ENCODE assay signal across 9 mouse cellular contexts in the genomic region with DNA sequence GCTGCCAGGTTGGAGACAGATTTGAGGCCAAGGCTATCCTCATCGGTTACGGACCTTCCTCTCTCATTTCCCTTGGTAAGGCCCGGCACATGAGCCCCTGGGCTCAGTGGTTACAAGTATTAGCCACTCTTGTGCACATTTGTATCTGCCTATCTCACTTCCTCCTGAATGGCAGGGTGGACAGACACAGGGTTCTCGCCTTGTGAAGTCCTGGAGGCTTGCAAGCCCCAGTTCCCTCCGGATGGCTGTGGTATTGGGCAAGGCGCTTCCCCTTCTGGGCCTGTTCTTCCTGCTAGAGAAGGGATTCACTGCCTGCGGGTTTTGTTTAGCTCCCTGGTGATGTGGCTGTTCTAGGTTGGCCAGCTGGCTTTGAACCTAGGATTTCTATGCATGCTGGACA. TPM values are rescaled to one million over a fixed set of nuclear protein-coding genes. Genes with fewer than 3 reads are reported as not detected.
DNase-seq lines count a peak whose midpoint lies in the region; ATAC-seq and TF ChIP-seq lines count a peak whose summit lies in the region.
"Had no signal": no experiment of that assay in that cellular context is flagged by ENCODE, and none has a peak within 500 bp of the region (broad histone marks: within the 10 kb centered on the region; RNA-seq: fewer than 3 reads in every experiment).

No protein-coding gene starts in this region.

- H3K9ac ChIP-seq in hindbrain, embryonic 16.5 days (ENCODE audit: low read depth, low read length), result peak overlapping the region; percentile 3; the same call in 1 of the 2 replicates
- no peak overlapping the region for H3K9ac ChIP-seq in hindbrain, embryonic 14.5 days
- 0 out of 2 replicates have a peak overlapping the region, but pooled peaks have one; percentile 21 for H3K9ac ChIP-seq in embryonic facial prominence, embryonic 13.5 days
- H3K9ac ChIP-seq in liver, postnatal 0 days (replicated peaks), result peak overlapping the region; percentile 46
- H3K9ac ChIP-seq: midbrain, embryonic 12.5 days had no signal

- no peak for DNase-seq in hindbrain, embryonic 14.5 days (ENCODE audit: low spot score)
- DNase-seq in liver, postnatal 0 days, result peak; percentile 64
- DNase-seq in retina, postnatal 1 day, result no peak
- DNase-seq in left cerebral cortex, postnatal 14 days (ENCODE audit: low spot score in 2 of 2), result no peak
- DNase-seq in left cerebral cortex, adult 18-20 months (ENCODE audit: low spot score in 2 of 2), result no peak

- H3K27ac ChIP-seq in hindbrain, embryonic 16.5 days (ENCODE audit: low read depth, low read length), result no peak overlapping the region; the same call in 1 of the 2 replicates
- no peak overlapping the region for H3K27ac ChIP-seq in hindbrain, embryonic 14.5 days
- H3K27ac ChIP-seq in embryonic facial prominence, embryonic 13.5 days, result no peak overlapping the region
- peak overlapping the region; percentile 85 for H3K27ac ChIP-seq in liver, postnatal 0 days (ENCODE audit: low read depth)
- H3K27ac ChIP-seq: midbrain, embryonic 12.5 days had no signal

- H3K4me2 ChIP-seq in hindbrain, embryonic 16.5 days (ENCODE audit: low read length), result no peak overlapping the region
- H3K4me2 ChIP-seq in hindbrain, embryonic 14.5 days (replicated peaks), result no peak overlapping the region
- no peak overlapping the region for H3K4me2 ChIP-seq in embryonic facial prominence, embryonic 13.5 days
- H3K4me2 ChIP-seq in liver, postnatal 0 days (ENCODE audit: low read depth, low read length), result peak overlapping the region; percentile 79
- H3K4me2 ChIP-seq: midbrain, embryonic 12.5 days had no signal

- no peak overlapping the region for H3K4me3 ChIP-seq in hindbrain, embryonic 16.5 days (ENCODE audit: low read length)
- no peak overlapping the region for H3K4me3 ChIP-seq in hindbrain, embryonic 14.5 days (replicated peaks; ENCODE audit: low read length)
- peak overlapping the region; percentile 26; the same call in 1 of the 2 replicates for H3K4me3 ChIP-seq in E14TG2a.4 (replicated peaks; ENCODE audit: low read length)
- no peak overlapping the region for H3K4me3 ChIP-seq in embryonic facial prominence, embryonic 13.5 days
- peak overlapping the region; percentile 22; the same call in 1 of the 2 replicates for H3K4me3 ChIP-seq in liver, postnatal 0 days (ENCODE audit: low read depth, low read length)
- H3K4me3 ChIP-seq: midbrain, embryonic 12.5 days had no signal

- WGBS in hindbrain, embryonic 16.5 days, result 87% methylated on average over 7 of the region's 7 CpGs
- 84% methylated on average over 7 of the region's 7 CpGs for WGBS in hindbrain, embryonic 14.5 days
- WGBS in embryonic facial prominence, embryonic 13.5 days, result 75% methylated on average over 7 of the region's 7 CpGs
- WGBS in liver, postnatal 0 days (ENCODE audit: insufficient replicate concordance), result 41% methylated on average over 7 of the region's 7 CpGs

- H3K9me3 ChIP-seq in hindbrain, embryonic 16.5 days (ENCODE audit: control insufficient read depth, low read length), result no peaks in the 10 kb centered on the region
- H3K9me3 ChIP-seq in hindbrain, embryonic 14.5 days (ENCODE audit: control insufficient read depth, low read length), result no peaks in the 10 kb centered on the region
- no peaks in the 10 kb centered on the region for H3K9me3 ChIP-seq in E14TG2a.4 (ENCODE audit: low read length)
- no peaks in the 10 kb centered on the region for H3K9me3 ChIP-seq in embryonic facial prominence, embryonic 13.5 days
- H3K9me3 ChIP-seq in liver, postnatal 0 days (ENCODE audit: low read length), result no peaks in the 10 kb centered on the region
- H3K9me3 ChIP-seq: midbrain, embryonic 12.5 days had no signal

- no peak for ATAC-seq in hindbrain, embryonic 16.5 days
- ATAC-seq in hindbrain, embryonic 14.5 days (ENCODE audit: low FRiP score), result no peak
- ATAC-seq in embryonic facial prominence, embryonic 13.5 days (ENCODE audit: insufficient number of reproducible peaks, insufficient read depth, low FRiP score, low TSS enrichment, low read depth), result no peak
- ATAC-seq in liver, postnatal 0 days, result no peak

- peaks cover 19% of the 10 kb centered on the region for H3K4me1 ChIP-seq in hindbrain, embryonic 16.5 days (ENCODE audit: control insufficient read depth, insufficient read depth, low read depth, low read length)
- H3K4me1 ChIP-seq in hindbrain, embryonic 14.5 days (replicated peaks; ENCODE audit: control insufficient read depth, insufficient read depth, low read length), result peaks cover 12% of the 10 kb centered on the region; the same call in 1 of the 2 replicates
- peaks cover 87% of the 10 kb centered on the region for H3K4me1 ChIP-seq in E14TG2a.4 (replicated peaks; ENCODE audit: low read depth, low read length)
- peaks cover 69% of the 10 kb centered on the region for H3K4me1 ChIP-seq in embryonic facial prominence, embryonic 13.5 days
- H3K4me1 ChIP-seq in liver, postnatal 0 days (ENCODE audit: insufficient read depth), result peaks cover 85% of the 10 kb centered on the region

- no peak for TF ChIP-seq EP300 in liver, postnatal 0 days (IDR thresholded peaks at IDR 0.05; ENCODE audit: low read depth)

- no peak for TF ChIP-seq CTCF in E14TG2a.4 (conservative IDR thresholded peaks at IDR 0.05; ENCODE audit: low read length)
- TF ChIP-seq CTCF in liver, postnatal 0 days (IDR thresholded peaks at IDR 0.05; ENCODE audit: low read depth), result no peak

- no peaks in the 10 kb centered on the region for H3K27me3 ChIP-seq in hindbrain, embryonic 16.5 days (replicated peaks; ENCODE audit: control insufficient read depth, insufficient read depth, low read length)
- no peaks in the 10 kb centered on the region for H3K27me3 ChIP-seq in hindbrain, embryonic 14.5 days (ENCODE audit: control insufficient read depth, insufficient read depth, low read length)
- no peaks in the 10 kb centered on the region for H3K27me3 ChIP-seq in E14TG2a.4 (ENCODE audit: insufficient read depth, low read length)
- H3K27me3 ChIP-seq in embryonic facial prominence, embryonic 13.5 days, result no peaks in the 10 kb centered on the region
- H3K27me3 ChIP-seq in liver, postnatal 0 days (ENCODE audit: insufficient read depth, low read length), result no peaks in the 10 kb centered on the region

- intact Hi-C loops in left cerebral cortex, postnatal 14 days (cut with DNase I), result no loop called here

- no peaks in the 10 kb centered on the region for H3K36me3 ChIP-seq in hindbrain, embryonic 16.5 days (ENCODE audit: control insufficient read depth, insufficient read depth, low read length)
- H3K36me3 ChIP-seq in hindbrain, embryonic 14.5 days (replicated peaks; ENCODE audit: control insufficient read depth, insufficient read depth), result no peaks in the 10 kb centered on the region
- no peaks in the 10 kb centered on the region; the same call in 1 of the 2 replicates for H3K36me3 ChIP-seq in E14TG2a.4 (ENCODE audit: insufficient read depth, low read length)
- no peaks in the 10 kb centered on the region; the same call in 1 of the 2 replicates for H3K36me3 ChIP-seq in embryonic facial prominence, embryonic 13.5 days
- peaks cover 3% of the 10 kb centered on the region; the same call in 1 of the 2 replicates for H3K36me3 ChIP-seq in liver, postnatal 0 days (replicated peaks; ENCODE audit: insufficient read depth, low read length)
- H3K36me3 ChIP-seq: midbrain, embryonic 12.5 days had no signal

RNA-seq across cellular contexts. Expression of gene Tpst2, which starts 3.7 kb away (rescaled TPM):
- polyA plus RNA-seq in hindbrain, embryonic 16.5 days (2015; fragmentation: Nextera tagmentation; extraction: Ambion mirVana), result 35.6 and 35.9 TPM in 2 replicates
- 29.0 and 30.4 TPM in 2 replicates for polyA plus RNA-seq in hindbrain, embryonic 14.5 days (2014; fragmentation: Nextera tagmentation; extraction: Ambion mirVana)
- 38.7 and 42.8 TPM in 2 replicates for polyA plus RNA-seq in embryonic facial prominence, embryonic 13.5 days (2015; fragmentation: Nextera tagmentation; extraction: Ambion mirVana)
- polyA plus RNA-seq in liver, postnatal 0 days (2015; fragmentation: Nextera tagmentation; extraction: Ambion mirVana), result 34.5 and 36.2 TPM in 2 replicates
- total RNA-seq in left cerebral cortex, postnatal 14 days (2021), result 10 to 100 TPM; 41.3 to 42.9 TPM
- total RNA-seq in left cerebral cortex, adult 18-20 months (2021), result 10 to 100 TPM; 29.6 to 39.3 TPM

RNA-seq across cellular contexts. Expression of gene Crybb1, which starts 24.5 kb away (rescaled TPM):
- polyA plus RNA-seq in hindbrain, embryonic 16.5 days (2015; fragmentation: Nextera tagmentation; extraction: Ambion mirVana), result 6.6 and 7.7 TPM in 2 replicates
- 3.6 and 3.9 TPM in 2 replicates for polyA plus RNA-seq in hindbrain, embryonic 14.5 days (2014; fragmentation: Nextera tagmentation; extraction: Ambion mirVana)
- 1.0 and 1.3 TPM in 2 replicates for polyA plus RNA-seq in embryonic facial prominence, embryonic 13.5 days (2015; fragmentation: Nextera tagmentation; extraction: Ambion mirVana)
- polyA plus RNA-seq in liver, postnatal 0 days (2015; fragmentation: Nextera tagmentation; extraction: Ambion mirVana), result 0.33 TPM in 1 of 2 replicates, not detected in the other
- 10 to 100 TPM; 12.9 to 14.5 TPM for total RNA-seq in left cerebral cortex, postnatal 14 days (2021)
- 1 to 10 TPM; 5.9 to 8.5 TPM for total RNA-seq in left cerebral cortex, adult 18-20 months (2021)

RNA-seq across cellular contexts. Expression of gene Cryba4, which starts 27.8 kb away (rescaled TPM):
- polyA plus RNA-seq in hindbrain, embryonic 16.5 days (2015; fragmentation: Nextera tagmentation; extraction: Ambion mirVana), result 1.2 and 1.3 TPM in 2 replicates
- 1.6 and 3.2 TPM in 2 replicates for polyA plus RNA-seq in hindbrain, embryonic 14.5 days (2014; fragmentation: Nextera tagmentation; extraction: Ambion mirVana)
- polyA plus RNA-seq in embryonic facial prominence, embryonic 13.5 days (2015; fragmentation: Nextera tagmentation; extraction: Ambion mirVana), result 1.0 and 1.9 TPM in 2 replicates
- polyA plus RNA-seq in liver, postnatal 0 days (2015; fragmentation: Nextera tagmentation; extraction: Ambion mirVana), result 0.59 and 0.86 TPM in 2 replicates
- 1 to 10 TPM; 1.2 to 1.5 TPM for total RNA-seq in left cerebral cortex, postnatal 14 days (2021)
- 1 to 10 TPM in 1 of 2 experiments, not detected in 1; 1.0 TPM for total RNA-seq in left cerebral cortex, adult 18-20 months (2021)

RNA-seq across cellular contexts. Expression of gene Tfip11, which starts 46.0 kb away (rescaled TPM):
- 31.9 and 34.6 TPM in 2 replicates for polyA plus RNA-seq in hindbrain, embryonic 16.5 days (2015; fragmentation: Nextera tagmentation; extraction: Ambion mirVana)
- polyA plus RNA-seq in hindbrain, embryonic 14.5 days (2014; fragmentation: Nextera tagmentation; extraction: Ambion mirVana), result 24.9 and 26.4 TPM in 2 replicates
- polyA plus RNA-seq in embryonic facial prominence, embryonic 13.5 days (2015; fragmentation: Nextera tagmentation; extraction: Ambion mirVana), result 31.8 and 32.8 TPM in 2 replicates
- 6.7 and 8.0 TPM in 2 replicates for polyA plus RNA-seq in liver, postnatal 0 days (2015; fragmentation: Nextera tagmentation; extraction: Ambion mirVana)
- 10 to 100 TPM; 37.1 to 37.9 TPM for total RNA-seq in left cerebral cortex, postnatal 14 days (2021)
- total RNA-seq in left cerebral cortex, adult 18-20 months (2021), result 10 to 100 TPM; 40.6 to 45.7 TPM

Comparison
In these comparisons a context has a peak if more than half of its experiments do, and no peak if none do; other contexts are left out.
1. H3K4me3 ChIP-seq: peak in E14TG2a.4 (single experiment) and liver, postnatal 0 days (single experiment); none in hindbrain, embryonic 16.5 days (single experiment), hindbrain, embryonic 14.5 days (single experiment) and embryonic facial prominence, embryonic 13.5 days (single experiment).